Mouse (Mus musculus): ENCODE measurements around the gene Senp6. TPM values are rescaled to one million over a fixed set of nuclear protein-coding genes. Genes with fewer than 3 reads are reported as not detected.

The Senp6 gene
- polyA plus RNA-seq, 1 experiment from 2014 or later: 52.1 TPM

DNA sequence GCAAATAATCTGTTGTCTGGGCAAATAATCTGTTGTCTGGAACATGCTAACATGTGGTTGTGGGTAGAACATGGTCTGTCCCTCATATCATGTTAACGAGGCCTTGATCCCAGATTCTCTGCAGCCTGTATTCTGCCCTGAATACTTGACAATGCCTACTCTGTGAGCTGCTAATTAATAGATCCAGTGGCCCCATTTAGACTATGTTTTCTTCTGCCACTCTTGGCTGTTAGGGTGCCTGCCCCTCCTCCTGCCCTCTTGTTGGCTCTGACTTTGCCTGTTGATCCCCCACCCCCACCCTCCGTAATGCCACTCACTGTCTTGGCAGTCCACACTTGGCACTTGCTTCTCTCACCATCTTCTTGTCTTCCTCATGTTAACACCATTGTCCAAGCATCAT is 112.0 kb downstream of the Senp6 start:
- H3K4me3 ChIP-seq (replicated peaks): no peak overlapping the region
- no peak overlapping the region for H3K27ac ChIP-seq
- no peak overlapping the region for H3K4me2 ChIP-seq
- H3K9me3 ChIP-seq: no peaks in the 10 kb centered on the region
- H3K36me3 ChIP-seq: 0 out of 2 replicates have a peak, but pooled peaks cover 3% of the 10 kb centered on the region
- ATAC-seq (ENCODE audit: insufficient read depth, low FRiP score, low read depth): no peak
- no peaks in the 10 kb centered on the region for H3K27me3 ChIP-seq (replicated peaks)
- peaks cover 8% of the 10 kb centered on the region for H3K4me1 ChIP-seq
- no peak overlapping the region for H3K9ac ChIP-seq
- WGBS: 84% methylated on average over 2 of the region's 2 CpGs

DNA sequence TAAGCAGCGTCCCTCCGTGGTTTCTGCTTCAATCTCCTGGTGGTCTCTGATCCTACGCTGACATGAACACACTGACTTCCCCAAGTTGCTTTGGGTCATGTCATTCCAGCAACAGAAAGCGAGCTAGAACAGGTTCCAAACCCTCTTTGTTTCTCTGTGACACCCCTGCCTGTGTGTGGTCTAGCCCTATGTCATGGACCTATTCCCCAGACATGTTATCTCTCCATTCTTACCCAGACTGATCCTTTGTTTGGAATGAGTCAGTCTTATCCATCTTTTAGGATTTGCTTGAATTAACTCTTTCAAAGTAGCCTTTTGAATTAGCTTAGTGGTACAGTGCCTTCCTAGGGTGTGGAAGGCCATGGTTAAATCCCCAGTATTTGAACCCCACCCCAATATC is 113.0 kb downstream of the Senp6 start:
- WGBS: 57% methylated on average over 4 of the region's 4 CpGs
- Histone ChIP-seq H3K4me3 (replicated peaks) (no peak overlapping the region), H3K36me3 (0 out of 2 replicates have a peak, but pooled peaks cover 1% of the 10 kb centered on the region), H3K27me3 (replicated peaks) (no peaks in the 10 kb centered on the region), H3K4me1 (peaks cover 8% of the 10 kb centered on the region), H3K4me2 (no peak overlapping the region), H3K27ac (no peak overlapping the region), H3K9ac (no peak overlapping the region), H3K9me3 (no peaks in the 10 kb centered on the region)
- ATAC-seq (ENCODE audit: insufficient read depth, low FRiP score, low read depth): no peak

DNA sequence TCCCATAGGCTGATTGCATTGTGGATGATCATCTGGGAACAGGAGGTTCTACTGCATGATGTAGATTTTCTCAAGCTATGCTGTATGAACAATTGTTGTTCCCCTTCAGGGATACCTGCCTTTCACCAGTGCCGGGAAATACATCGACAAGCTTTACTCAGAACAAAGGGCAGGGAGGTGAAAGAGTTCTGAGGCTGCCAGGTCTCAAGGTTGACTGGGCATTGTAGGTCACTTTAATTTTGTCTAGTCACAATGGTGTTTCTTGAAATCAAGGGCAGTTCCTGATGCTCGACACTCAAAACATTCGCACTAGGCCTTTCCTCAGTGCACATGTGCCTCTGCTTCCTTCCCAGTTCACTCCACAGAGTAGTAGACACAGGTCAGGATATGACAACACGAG is 114.1 kb downstream of the Senp6 start:
- WGBS: 82% methylated on average over 5 of the region's 5 CpGs
- Histone ChIP-seq H3K4me1 (peaks cover 8% of the 10 kb centered on the region), H3K36me3 (no peaks in the 10 kb centered on the region), H3K4me3 (replicated peaks) (no peak overlapping the region), H3K4me2 (no peak overlapping the region), H3K9ac (no peak overlapping the region), H3K9me3 (no peaks in the 10 kb centered on the region), H3K27me3 (replicated peaks) (no peaks in the 10 kb centered on the region), H3K27ac (no peak overlapping the region)
- no peak for ATAC-seq (ENCODE audit: insufficient read depth, low FRiP score, low read depth)

GRCm38 (mm10) chr9:80181692-80182091 is 115.0 kb downstream of the Senp6 start:
- H3K36me3 ChIP-seq: no peaks in the 10 kb centered on the region
- no peak overlapping the region for H3K4me2 ChIP-seq
- H3K9me3 ChIP-seq: no peaks in the 10 kb centered on the region
- no peak overlapping the region for H3K4me3 ChIP-seq (replicated peaks)
- peaks cover 7% of the 10 kb centered on the region for H3K4me1 ChIP-seq
- no peak overlapping the region for H3K27ac ChIP-seq
- 90% methylated on average over 1 of the region's 1 CpGs for WGBS
- no peak overlapping the region for H3K9ac ChIP-seq
- no peaks in the 10 kb centered on the region for H3K27me3 ChIP-seq (replicated peaks)
- ATAC-seq (ENCODE audit: insufficient read depth, low FRiP score, low read depth): no peak

- 77% methylated on average over 5 of the region's 5 CpGs for WGBS
- H3K4me1 ChIP-seq: no peaks in the 10 kb centered on the region
- no peak overlapping the region for H3K9ac ChIP-seq
- H3K9me3 ChIP-seq: no peaks in the 10 kb centered on the region
- no peak overlapping the region for H3K4me2 ChIP-seq
- H3K36me3 ChIP-seq: no peaks in the 10 kb centered on the region
- no peak overlapping the region for H3K27ac ChIP-seq
- no peak for ATAC-seq (ENCODE audit: insufficient read depth, low FRiP score, low read depth)
- H3K27me3 ChIP-seq (replicated peaks): no peaks in the 10 kb centered on the region
- H3K4me3 ChIP-seq (replicated peaks): no peak overlapping the region
Observed at GRCm38 (mm10) chr9:80184138-80184537, 117.4 kb downstream of the Senp6 start.

DNA sequence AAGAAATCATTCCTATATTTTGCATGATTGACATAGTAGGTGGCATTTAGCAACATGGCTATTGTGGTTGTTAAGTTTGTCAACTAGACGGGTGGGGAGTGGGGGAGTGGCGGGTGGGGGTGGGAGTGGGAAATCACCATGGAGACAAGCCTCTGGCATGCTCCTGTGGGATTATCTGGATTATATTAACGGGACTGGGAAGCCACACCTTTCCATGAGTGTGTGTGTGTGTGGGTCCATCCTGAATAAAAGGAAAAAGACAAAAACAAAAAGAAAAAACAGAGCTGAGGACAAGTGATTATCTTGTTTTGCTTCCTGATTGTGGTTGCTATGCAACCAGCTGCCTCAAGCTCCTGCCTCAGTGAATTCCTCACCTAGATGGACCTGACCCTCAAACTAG is 119.0 kb downstream of the Senp6 start:
- no peaks in the 10 kb centered on the region for H3K36me3 ChIP-seq
- WGBS: 58% methylated on average over 3 of the region's 3 CpGs

DNA sequence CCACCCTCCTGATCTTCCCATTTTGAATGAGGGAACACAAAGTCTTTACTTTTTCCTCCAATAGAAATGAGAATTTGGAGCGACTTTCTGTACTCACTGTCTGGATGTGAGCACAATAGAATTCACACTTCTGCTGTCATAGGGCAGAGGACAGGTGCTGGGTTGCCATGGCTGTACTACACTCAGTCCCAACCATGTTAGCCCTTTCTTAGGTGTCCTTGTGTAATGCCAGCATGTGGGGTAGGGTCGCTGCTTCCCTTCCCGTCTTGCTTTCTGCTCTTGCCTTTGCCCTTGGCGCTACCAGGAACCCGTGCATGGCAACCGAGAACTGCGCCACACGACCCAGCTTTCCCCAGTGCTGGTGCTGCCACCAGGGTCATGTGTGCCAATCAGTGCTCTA is 120.0 kb downstream of the Senp6 start:
- Histone ChIP-seq H3K27ac (no peak overlapping the region), H3K4me2 (no peak overlapping the region), H3K27me3 (replicated peaks) (no peaks in the 10 kb centered on the region), H3K4me1 (no peaks in the 10 kb centered on the region), H3K4me3 (replicated peaks) (no peak overlapping the region), H3K9ac (no peak overlapping the region), H3K36me3 (0 out of 2 replicates have a peak, but pooled peaks cover 2% of the 10 kb centered on the region), H3K9me3 (no peaks in the 10 kb centered on the region)
- no peak for ATAC-seq (ENCODE audit: insufficient read depth, low FRiP score, low read depth)
- WGBS: 94% methylated on average over 8 of the region's 8 CpGs

More for the DNA sequence above, 119.0 kb downstream of the Senp6 start:
- H3K4me3 ChIP-seq (replicated peaks): no peak overlapping the region
- no peaks in the 10 kb centered on the region for H3K27me3 ChIP-seq (replicated peaks)
- no peak overlapping the region for H3K9ac ChIP-seq
- H3K4me2 ChIP-seq: no peak overlapping the region
- no peaks in the 10 kb centered on the region for H3K9me3 ChIP-seq
- no peak for ATAC-seq (ENCODE audit: insufficient read depth, low FRiP score, low read depth)
- H3K4me1 ChIP-seq: no peaks in the 10 kb centered on the region
- H3K27ac ChIP-seq: no peak overlapping the region

GRCm38 (mm10) chr9:80188324-80188893 is 121.7 kb downstream of the Senp6 start:
- Histone ChIP-seq H3K27me3 (replicated peaks) (no peaks in the 10 kb centered on the region), H3K27ac (no peak overlapping the region)
- ATAC-seq (ENCODE audit: insufficient read depth, low FRiP score, low read depth): no peak

DNA sequence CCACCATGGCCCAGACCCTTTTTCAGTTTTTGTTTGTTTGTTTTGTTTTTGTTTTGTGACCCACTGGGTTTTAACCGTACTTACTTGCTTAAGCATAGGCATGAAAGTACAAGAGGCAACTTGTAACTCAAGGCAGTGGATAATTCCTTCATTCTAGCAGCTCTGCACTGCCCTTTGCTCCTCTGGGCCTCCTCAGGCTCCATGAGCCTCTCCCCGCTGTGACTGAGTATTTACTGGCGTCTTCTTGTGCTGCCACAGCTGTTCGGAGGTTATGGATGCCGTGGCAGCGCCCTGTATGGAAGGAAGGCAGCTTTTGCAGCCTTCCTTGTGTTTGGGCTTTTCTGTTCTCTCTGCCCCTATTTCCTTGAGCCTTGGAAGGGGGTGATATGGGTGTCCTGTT is 124.5 kb downstream of the Senp6 start:
- 72% methylated on average over 6 of the region's 6 CpGs for WGBS
- Histone ChIP-seq H3K9me3 (no peaks in the 10 kb centered on the region), H3K27ac (no peak overlapping the region), H3K4me2 (no peak overlapping the region), H3K4me3 (replicated peaks) (no peak overlapping the region), H3K9ac (no peak overlapping the region), H3K36me3 (0 out of 2 replicates have a peak, but pooled peaks cover 2% of the 10 kb centered on the region), H3K27me3 (replicated peaks) (no peaks in the 10 kb centered on the region), H3K4me1 (peaks cover 4% of the 10 kb centered on the region; the same call in 1 of the 2 replicates)
- no peak for ATAC-seq (ENCODE audit: insufficient read depth, low FRiP score, low read depth)

More at GRCm38 (mm10) chr9:80188324-80188893, 121.7 kb downstream of the Senp6 start:
- Histone ChIP-seq H3K9ac (no peak overlapping the region), H3K4me1 (no peaks in the 10 kb centered on the region), H3K4me3 (replicated peaks) (no peak overlapping the region), H3K36me3 (0 out of 2 replicates have a peak, but pooled peaks cover 2% of the 10 kb centered on the region), H3K4me2 (no peak overlapping the region), H3K9me3 (no peaks in the 10 kb centered on the region)
- WGBS: 58% methylated on average over 5 of the region's 5 CpGs

DNA sequence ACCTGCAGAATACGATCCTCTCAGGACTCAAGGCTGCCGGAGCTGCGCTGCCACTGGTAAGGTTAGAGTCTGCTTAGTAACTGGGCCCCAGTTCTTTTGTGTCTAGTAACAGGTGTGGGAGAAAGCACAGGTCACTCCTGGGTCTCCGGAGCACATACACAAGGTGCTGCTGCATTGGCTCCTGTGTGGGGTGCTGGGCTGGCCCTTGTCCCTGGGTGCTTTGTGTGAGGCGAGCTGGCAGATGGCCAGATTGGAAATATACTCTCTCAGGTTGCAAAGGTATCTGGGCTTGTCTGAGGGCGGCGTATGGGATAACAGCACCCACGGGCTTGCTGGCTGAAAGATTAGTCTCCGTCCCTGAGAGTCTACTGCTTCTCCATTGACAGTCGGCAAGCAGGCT is 125.6 kb downstream of the Senp6 start:
- peak overlapping the region; percentile 9; the same call in 1 of the 2 replicates for H3K4me2 ChIP-seq
- H3K9me3 ChIP-seq: no peaks in the 10 kb centered on the region
- H3K9ac ChIP-seq: no peak overlapping the region
- peak overlapping the region; percentile 33; the same call in 1 of the 2 replicates for H3K27ac ChIP-seq
- no peak overlapping the region for H3K4me3 ChIP-seq (replicated peaks)
- 63% methylated on average over 10 of the region's 10 CpGs for WGBS
- peak; percentile 89 for ATAC-seq (ENCODE audit: insufficient read depth, low FRiP score, low read depth)
- H3K27me3 ChIP-seq (replicated peaks): no peaks in the 10 kb centered on the region
- H3K36me3 ChIP-seq: 0 out of 2 replicates have a peak, but pooled peaks cover 2% of the 10 kb centered on the region
- peaks cover 5% of the 10 kb centered on the region; the same call in 1 of the 2 replicates for H3K4me1 ChIP-seq

DNA sequence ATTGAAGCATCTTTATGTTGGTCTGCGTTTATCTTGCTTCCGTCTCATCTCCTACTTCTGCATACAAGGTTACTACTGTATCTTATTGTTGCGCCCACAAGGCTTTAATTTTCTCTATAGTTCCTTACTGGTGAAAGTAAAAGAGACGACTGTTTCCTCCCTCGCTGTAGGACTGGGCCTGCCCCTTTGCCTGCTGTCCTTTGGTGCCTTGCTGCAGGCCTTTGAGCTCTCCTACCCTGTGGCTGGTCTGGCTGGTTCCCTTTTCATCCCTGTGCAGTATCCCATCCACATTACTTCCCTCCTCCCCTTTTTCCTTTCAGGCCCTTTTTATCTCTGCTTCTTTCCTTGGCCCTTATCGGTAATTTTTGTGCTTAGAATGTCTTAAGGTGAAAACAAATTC is 127.7 kb downstream of the Senp6 start:
- no peak overlapping the region for H3K9ac ChIP-seq
- no peak overlapping the region for H3K27ac ChIP-seq
- 0 out of 2 replicates have a peak, but pooled peaks cover 2% of the 10 kb centered on the region for H3K36me3 ChIP-seq
- ATAC-seq (ENCODE audit: insufficient read depth, low FRiP score, low read depth): no peak
- no peaks in the 10 kb centered on the region for H3K9me3 ChIP-seq
- no peak overlapping the region for H3K4me3 ChIP-seq (replicated peaks)
- WGBS: 66% methylated on average over 6 of the region's 6 CpGs
- H3K4me1 ChIP-seq: peaks cover 5% of the 10 kb centered on the region; the same call in 1 of the 2 replicates
- no peak overlapping the region for H3K4me2 ChIP-seq
- no peaks in the 10 kb centered on the region for H3K27me3 ChIP-seq (replicated peaks)
